Mouse (Mus musculus) spleen, adult 2 months (tissue): ENCODE results near the gene Gm28035. TPM values are rescaled to one million over a fixed set of nuclear protein-coding genes. Genes with fewer than 3 reads are reported as not detected.

Source experiments
- DNase-seq, 2 experiments: peaks; one replicate each; pipeline versions ENCODE4 v3.0.0 to v3.0.0-alpha.2; 2012 to 2021; ENCODE audit warnings: low spot score in 2 of 2, low read depth in 1 of 2
- H3K27ac ChIP-seq: fragments of 200-500 bp; 2 replicates; pipeline ENCODE4 v1.5.1; 2012; ENCODE audit warnings: low read length, inconsistent platforms; ENCODE audit not compliant: insufficient read depth
- H3K27me3 ChIP-seq: fragments of 200-500 bp; 2 replicates; pipeline ENCODE4 v1.6.1; 2012; ENCODE audit warnings: mild to moderate bottlenecking, moderate library complexity, low read length, inconsistent platforms; ENCODE audit not compliant: control insufficient read depth, insufficient read depth
- H3K36me3 ChIP-seq: fragments of 200-500 bp; 2 replicates; pipeline ENCODE4 v1.6.1; 2012; ENCODE audit warnings: mild to moderate bottlenecking, low read length, inconsistent platforms; ENCODE audit not compliant: control insufficient read depth, insufficient read depth
- H3K4me1 ChIP-seq: fragments of 200-500 bp; 2 replicates; pipeline ENCODE4 v1.6.1; 2011; ENCODE audit warnings: inconsistent platforms; ENCODE audit not compliant: control insufficient read depth, insufficient read depth, insufficient read length
- H3K4me3 ChIP-seq: fragments of 200-500 bp; 2 replicates; pipeline ENCODE4 v1.5.1; 2011; ENCODE audit warnings: mild to moderate bottlenecking, inconsistent platforms; ENCODE audit not compliant: insufficient read depth, insufficient read length; ENCODE audit errors: extremely low read depth
- CTCF ChIP-seq: fragments of 200-500 bp; IDR thresholded peaks from 2 replicates; pipeline ENCODE4 v1.5.1; 2011; ENCODE audit warnings: mild to moderate bottlenecking, inconsistent platforms; ENCODE audit not compliant: insufficient read depth, insufficient read length, insufficient replicate concordance; ENCODE audit errors: extremely low read depth
- POLR2A ChIP-seq: fragments of 200-500 bp; IDR thresholded peaks from 2 replicates; pipeline ENCODE4 v1.6.1; 2011; ENCODE audit warnings: low read depth, low read length, inconsistent platforms
- WGBS: fragments of 180-500 bp; shearing (Covaris S2); methylation state at CpG from one replicate; pipeline ENCODE4 v1.1.7; 2018; 5-methylcytosine and 5-hydroxymethylcytosine counted together
- polyA plus RNA-seq: library from polyadenylated mRNA; depleted of rRNA; stranded (reverse); fragments of >200 nt; gene quantifications from 2 replicates; pipeline ENCODE4 v1.2.3, GENCODE M21; 2012

Gm28035 gene
- polyA plus RNA-seq, 1 experiment = 6.0 TPM

- no peaks in the 10 kb centered on the region for H3K27me3 ChIP-seq
- H3K36me3 ChIP-seq = peaks cover 23% of the 10 kb centered on the region
- DNase-seq = no peak
- TF ChIP-seq CTCF (no peak), POLR2A (no peak)
- peak overlapping the region; percentile 91 for H3K27ac ChIP-seq
- no peak overlapping the region for H3K4me3 ChIP-seq
- WGBS = 64% methylated on average over 3 of the region's 3 CpGs
- H3K4me1 ChIP-seq = peaks cover 40% of the 10 kb centered on the region; the same call in 1 of the 2 replicates
These were observed 12.2 kb downstream of the Gm28035 start for GRCm38 (mm10) chr2:30252521-30252920.

DNA sequence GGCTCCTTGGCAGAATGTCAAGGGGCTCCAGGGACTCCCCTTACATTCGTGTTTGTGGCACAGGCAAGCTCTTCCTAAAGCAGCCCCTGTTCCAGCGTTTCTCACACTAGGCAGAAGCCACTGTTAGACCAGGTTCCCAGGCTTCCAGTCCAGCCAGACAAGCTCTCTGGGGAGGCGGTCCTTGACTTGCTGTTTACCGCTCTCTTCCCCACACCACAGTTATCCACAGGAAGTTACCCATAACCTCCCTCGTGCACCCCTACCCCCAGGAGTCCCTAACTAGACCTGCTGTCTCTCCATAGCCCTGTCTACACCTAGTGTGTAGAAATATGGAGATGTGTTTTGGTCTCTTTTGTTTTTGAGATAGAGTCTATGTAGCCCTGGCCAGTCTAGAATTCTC, 13.4 kb downstream of the Gm28035 start:
- Histone ChIP-seq H3K4me1 (peaks cover 46% of the 10 kb centered on the region; the same call in 1 of the 2 replicates), H3K4me3 (no peak overlapping the region), H3K27me3 (no peaks in the 10 kb centered on the region), H3K36me3 (peaks cover 23% of the 10 kb centered on the region), H3K27ac (peak overlapping the region; percentile 91)
- 23% methylated on average over 5 of the region's 5 CpGs for WGBS
- TF ChIP-seq POLR2A (no peak), CTCF (no peak)
- no peak for DNase-seq

GRCm38 (mm10) chr2:30255631-30256395, 15.4 kb downstream of the Gm28035 start:
- no peak for TF ChIP-seq POLR2A
- no peak for TF ChIP-seq CTCF
- H3K4me3 ChIP-seq = no peak overlapping the region
- DNase-seq = no peak
- peaks cover 47% of the 10 kb centered on the region; the same call in 1 of the 2 replicates for H3K4me1 ChIP-seq
- H3K36me3 ChIP-seq = peaks cover 23% of the 10 kb centered on the region
- H3K27ac ChIP-seq = no peak overlapping the region
- H3K27me3 ChIP-seq = no peaks in the 10 kb centered on the region
- 97% methylated on average over 42 of the region's 42 CpGs for WGBS

DNA sequence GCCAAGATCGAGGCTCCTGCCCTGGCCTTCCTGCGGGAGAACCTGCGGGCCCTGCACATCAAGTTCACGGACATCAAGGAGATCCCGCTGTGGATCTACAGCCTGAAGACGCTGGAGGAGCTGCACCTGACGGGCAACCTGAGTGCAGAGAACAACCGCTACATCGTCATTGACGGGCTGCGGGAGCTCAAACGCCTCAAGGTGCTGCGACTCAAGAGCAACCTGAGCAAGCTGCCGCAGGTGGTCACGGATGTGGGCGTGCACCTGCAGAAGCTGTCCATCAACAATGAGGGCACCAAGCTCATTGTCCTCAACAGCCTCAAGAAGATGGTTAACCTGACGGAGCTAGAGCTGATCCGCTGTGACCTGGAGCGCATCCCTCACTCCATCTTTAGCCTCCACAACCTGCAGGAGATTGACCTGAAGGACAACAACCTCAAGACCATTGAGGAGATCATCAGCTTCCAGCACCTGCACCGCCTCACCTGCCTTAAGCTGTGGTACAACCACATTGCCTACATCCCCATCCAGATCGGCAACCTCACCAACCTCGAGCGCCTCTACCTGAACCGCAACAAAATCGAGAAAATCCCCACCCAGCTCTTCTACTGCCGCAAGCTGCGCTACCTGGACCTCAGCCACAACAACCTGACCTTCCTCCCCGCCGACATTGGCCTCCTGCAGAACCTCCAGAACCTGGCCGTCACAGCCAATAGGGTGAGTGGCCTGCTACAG, 16.4 kb downstream of the Gm28035 start:
- no peak for TF ChIP-seq CTCF
- TF ChIP-seq POLR2A = no peak
- Histone ChIP-seq H3K36me3 (peaks cover 24% of the 10 kb centered on the region), H3K27me3 (no peaks in the 10 kb centered on the region), H3K27ac (no peak overlapping the region; the same call in 1 of the 2 replicates), H3K4me3 (no peak overlapping the region), H3K4me1 (peaks cover 40% of the 10 kb centered on the region; the same call in 1 of the 2 replicates)
- DNase-seq = no peak
- WGBS = 87% methylated on average over 30 of the region's 30 CpGs

DNA sequence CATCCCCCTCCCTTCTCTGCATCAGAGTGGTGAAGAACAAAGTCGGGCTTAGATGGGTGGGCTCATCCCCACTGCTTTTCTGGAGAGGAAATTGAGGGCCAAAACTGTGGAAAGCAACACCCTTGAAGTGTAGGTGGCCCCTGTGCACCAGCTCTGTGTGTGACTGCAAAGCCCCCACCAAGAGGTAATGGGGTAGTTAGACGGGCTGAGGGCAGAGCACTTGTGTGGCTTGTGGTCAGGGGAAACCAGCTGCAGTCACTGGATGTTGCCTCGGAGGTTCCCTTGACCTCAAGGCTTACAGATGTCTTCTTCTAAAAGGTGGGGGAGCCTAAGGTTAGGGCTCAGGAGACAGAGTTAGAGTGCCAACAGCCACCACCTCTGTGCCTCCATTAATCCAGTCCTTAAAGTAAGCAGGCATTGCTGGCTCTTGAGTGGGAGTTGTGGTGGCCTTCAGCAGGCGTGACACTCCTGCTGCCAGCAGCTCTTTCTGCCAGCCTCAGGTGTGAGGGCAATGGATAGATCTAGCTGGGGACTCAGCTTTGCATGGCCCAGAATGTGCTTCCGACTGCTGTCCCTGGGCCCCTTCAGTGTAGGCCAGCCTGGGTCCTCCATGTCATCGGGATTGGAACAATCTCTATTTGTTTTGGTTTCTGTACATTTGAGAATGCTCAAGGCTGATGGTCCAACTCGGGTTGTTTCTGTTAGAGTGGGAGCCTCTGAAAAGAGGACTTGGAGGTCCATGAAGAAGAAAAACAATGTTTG, 17.5 kb downstream of the Gm28035 start:
- Histone ChIP-seq H3K27me3 (no peaks in the 10 kb centered on the region), H3K4me1 (peaks cover 29% of the 10 kb centered on the region; the same call in 1 of the 2 replicates), H3K36me3 (peaks cover 31% of the 10 kb centered on the region), H3K4me3 (no peak overlapping the region), H3K27ac (peak overlapping the region; percentile 62)
- DNase-seq = no peak
- TF ChIP-seq POLR2A = no peak
- TF ChIP-seq CTCF = no peak
- 35% methylated on average over 7 of the region's 7 CpGs for WGBS

GRCm38 (mm10) chr2:30258600-30258999, 18.2 kb downstream of the Gm28035 start:
- peaks cover 22% of the 10 kb centered on the region; the same call in 1 of the 2 replicates for H3K4me1 ChIP-seq
- no peak for TF ChIP-seq POLR2A
- no peak for TF ChIP-seq CTCF
- H3K27me3 ChIP-seq = no peaks in the 10 kb centered on the region
- H3K27ac ChIP-seq = peak overlapping the region; percentile 62
- H3K36me3 ChIP-seq = peaks cover 37% of the 10 kb centered on the region
- no peak for DNase-seq
- WGBS = 60% methylated on average over 4 of the region's 4 CpGs
- no peak overlapping the region for H3K4me3 ChIP-seq
